Mouse (Mus musculus): Measurements from ENCODE around the gene Utrn. TPM values are rescaled to one million over a fixed set of nuclear protein-coding genes. Genes with fewer than 3 reads are reported as not detected.

Gene Utrn
- polyA plus RNA-seq, 1 experiment = 33.5 TPM

GRCm38 (mm10) chr10:12788529-12788928 lies 80.6 kb downstream of the Utrn start:
- TF ChIP-seq POLR2A (IDR thresholded peaks at IDR 0.05; ENCODE audit: borderline replicate concordance, insufficient read depth, low read length) = no peak
- no peak for TF ChIP-seq CTCF (IDR thresholded peaks at IDR 0.05; ENCODE audit: borderline replicate concordance, insufficient read depth, low read depth, low read length)
- no peak for DNase-seq
- no peaks in the 10 kb centered on the region for H3K27me3 ChIP-seq (ENCODE audit: control insufficient read depth, insufficient read depth, low read length)
- 93% methylated on average over 1 of the region's 1 CpGs for WGBS
- H3K4me1 ChIP-seq (ENCODE audit: control insufficient read depth, insufficient read depth, low read length) = no peaks in the 10 kb centered on the region
- H3K4me3 ChIP-seq (replicated peaks; ENCODE audit: insufficient read depth, low read depth, low read length) = no peak overlapping the region
- no peak overlapping the region for H3K27ac ChIP-seq (ENCODE audit: insufficient read depth, low read length)

DNA sequence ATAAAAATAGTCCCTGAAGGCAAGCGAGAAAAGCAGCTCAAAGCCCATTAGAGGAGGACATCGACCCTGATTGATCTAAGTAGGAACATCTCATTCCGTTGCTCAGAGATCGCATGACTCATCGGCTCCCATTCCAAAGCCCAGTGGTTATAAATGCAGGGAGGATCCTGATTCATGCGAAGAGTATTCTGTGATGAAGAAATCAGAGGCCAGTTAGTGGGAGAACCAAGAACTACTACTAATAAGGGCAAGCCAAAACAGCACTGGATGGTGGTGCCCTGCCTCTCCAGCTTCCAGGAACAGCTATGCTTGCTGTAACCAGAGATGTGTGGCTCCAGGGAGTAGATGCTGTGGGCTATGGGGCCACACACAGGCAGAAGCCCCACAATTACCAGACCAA lies 81.2 kb downstream of the Utrn start:
- no peaks in the 10 kb centered on the region for H3K4me1 ChIP-seq (ENCODE audit: control insufficient read depth, insufficient read depth, low read length)
- H3K27ac ChIP-seq (ENCODE audit: insufficient read depth, low read length) = no peak overlapping the region
- WGBS = 89% methylated on average over 6 of the region's 6 CpGs
- DNase-seq = no peak
- no peaks in the 10 kb centered on the region for H3K27me3 ChIP-seq (ENCODE audit: control insufficient read depth, insufficient read depth, low read length)
- TF ChIP-seq POLR2A (IDR thresholded peaks at IDR 0.05; ENCODE audit: borderline replicate concordance, insufficient read depth, low read length) (no peak), CTCF (IDR thresholded peaks at IDR 0.05; ENCODE audit: borderline replicate concordance, insufficient read depth, low read depth, low read length) (no peak)
- H3K4me3 ChIP-seq (replicated peaks; ENCODE audit: insufficient read depth, low read depth, low read length) = no peak overlapping the region

DNA sequence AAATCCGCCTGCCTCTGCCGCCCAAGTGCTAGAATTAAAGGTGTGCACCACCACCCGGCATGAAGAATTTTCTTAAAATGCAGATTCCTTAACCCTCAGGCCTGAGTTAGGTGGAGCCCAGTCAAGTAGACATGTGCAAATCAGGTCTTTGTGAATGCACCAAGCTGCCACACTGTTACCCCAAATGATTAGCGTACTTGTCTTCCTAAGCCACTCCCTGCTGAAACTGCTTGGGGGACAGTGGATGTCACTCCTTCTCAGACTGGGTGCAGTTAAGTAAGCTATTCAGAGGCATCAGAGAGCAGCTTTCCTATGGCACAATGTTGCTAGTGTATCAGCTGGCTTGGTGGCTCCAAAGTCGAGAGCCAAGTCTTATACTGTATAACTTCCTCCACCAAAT lies 83.9 kb downstream of the Utrn start:
- H3K4me3 ChIP-seq (replicated peaks; ENCODE audit: insufficient read depth, low read depth, low read length) = no peak overlapping the region

GRCm38 (mm10) chr10:12781381-12781907 lies 87.7 kb downstream of the Utrn start:
- WGBS = 82% methylated on average over 4 of the region's 4 CpGs
- TF ChIP-seq CTCF (IDR thresholded peaks at IDR 0.05; ENCODE audit: borderline replicate concordance, insufficient read depth, low read depth, low read length) (no peak), POLR2A (IDR thresholded peaks at IDR 0.05; ENCODE audit: borderline replicate concordance, insufficient read depth, low read length) (no peak)
- Histone ChIP-seq H3K27me3 (ENCODE audit: control insufficient read depth, insufficient read depth, low read length) (no peaks in the 10 kb centered on the region; the same call in 1 of the 2 replicates), H3K27ac (ENCODE audit: insufficient read depth, low read length) (no peak overlapping the region), H3K4me3 (replicated peaks; ENCODE audit: insufficient read depth, low read depth, low read length) (no peak overlapping the region), H3K4me1 (ENCODE audit: control insufficient read depth, insufficient read depth, low read length) (no peaks in the 10 kb centered on the region)
- no peak for DNase-seq

More for the DNA sequence above, 83.9 kb downstream of the Utrn start:
- 94% methylated on average over 5 of the region's 5 CpGs for WGBS
- no peaks in the 10 kb centered on the region; the same call in 1 of the 2 replicates for H3K27me3 ChIP-seq (ENCODE audit: control insufficient read depth, insufficient read depth, low read length)
- no peaks in the 10 kb centered on the region for H3K4me1 ChIP-seq (ENCODE audit: control insufficient read depth, insufficient read depth, low read length)
- no peak overlapping the region for H3K27ac ChIP-seq (ENCODE audit: insufficient read depth, low read length)
- TF ChIP-seq CTCF (IDR thresholded peaks at IDR 0.05; ENCODE audit: borderline replicate concordance, insufficient read depth, low read depth, low read length) = no peak
- TF ChIP-seq POLR2A (IDR thresholded peaks at IDR 0.05; ENCODE audit: borderline replicate concordance, insufficient read depth, low read length) = no peak
- no peak for DNase-seq

- no peak for TF ChIP-seq POLR2A (IDR thresholded peaks at IDR 0.05; ENCODE audit: borderline replicate concordance, insufficient read depth, low read length)
- TF ChIP-seq CTCF (IDR thresholded peaks at IDR 0.05; ENCODE audit: borderline replicate concordance, insufficient read depth, low read depth, low read length) = no peak
- Histone ChIP-seq H3K4me3 (replicated peaks; ENCODE audit: insufficient read depth, low read depth, low read length) (no peak overlapping the region), H3K27ac (ENCODE audit: insufficient read depth, low read length) (no peak overlapping the region), H3K27me3 (ENCODE audit: control insufficient read depth, insufficient read depth, low read length) (no peaks in the 10 kb centered on the region), H3K4me1 (ENCODE audit: control insufficient read depth, insufficient read depth, low read length) (no peaks in the 10 kb centered on the region)
- WGBS = 55% methylated on average over 6 of the region's 6 CpGs
- no peak for DNase-seq
These were observed 96.0 kb downstream of the Utrn start for GRCm38 (mm10) chr10:12773178-12773577.

GRCm38 (mm10) chr10:12771511-12771910 lies 97.7 kb downstream of the Utrn start:
- H3K4me1 ChIP-seq (ENCODE audit: control insufficient read depth, insufficient read depth, low read length) = no peaks in the 10 kb centered on the region
- TF ChIP-seq POLR2A (IDR thresholded peaks at IDR 0.05; ENCODE audit: borderline replicate concordance, insufficient read depth, low read length) (no peak), CTCF (IDR thresholded peaks at IDR 0.05; ENCODE audit: borderline replicate concordance, insufficient read depth, low read depth, low read length) (no peak)
- H3K4me3 ChIP-seq (replicated peaks; ENCODE audit: insufficient read depth, low read depth, low read length) = no peak overlapping the region
- WGBS = 94% methylated on average over 2 of the region's 2 CpGs
- no peak for DNase-seq
- no peaks in the 10 kb centered on the region for H3K27me3 ChIP-seq (ENCODE audit: control insufficient read depth, insufficient read depth, low read length)
- H3K27ac ChIP-seq (ENCODE audit: insufficient read depth, low read length) = no peak overlapping the region

GRCm38 (mm10) chr10:12762668-12763067 lies 106.5 kb downstream of the Utrn start:
- no peak for TF ChIP-seq POLR2A (IDR thresholded peaks at IDR 0.05; ENCODE audit: borderline replicate concordance, insufficient read depth, low read length)
- no peak for TF ChIP-seq CTCF (IDR thresholded peaks at IDR 0.05; ENCODE audit: borderline replicate concordance, insufficient read depth, low read depth, low read length)
- no peak for DNase-seq
- no peaks in the 10 kb centered on the region for H3K4me1 ChIP-seq (ENCODE audit: control insufficient read depth, insufficient read depth, low read length)
- H3K27me3 ChIP-seq (ENCODE audit: control insufficient read depth, insufficient read depth, low read length) = no peaks in the 10 kb centered on the region
- no peak overlapping the region for H3K4me3 ChIP-seq (replicated peaks; ENCODE audit: insufficient read depth, low read depth, low read length)
- WGBS = 64% methylated on average over 3 of the region's 3 CpGs
- H3K27ac ChIP-seq (ENCODE audit: insufficient read depth, low read length) = no peak overlapping the region

- DNase-seq = no peak
- TF ChIP-seq POLR2A (IDR thresholded peaks at IDR 0.05; ENCODE audit: borderline replicate concordance, insufficient read depth, low read length) (no peak), CTCF (IDR thresholded peaks at IDR 0.05; ENCODE audit: borderline replicate concordance, insufficient read depth, low read depth, low read length) (no peak)
- 68% methylated on average over 6 of the region's 6 CpGs for WGBS
- Histone ChIP-seq H3K27me3 (ENCODE audit: control insufficient read depth, insufficient read depth, low read length) (no peaks in the 10 kb centered on the region), H3K4me3 (replicated peaks; ENCODE audit: insufficient read depth, low read depth, low read length) (no peak overlapping the region), H3K27ac (ENCODE audit: insufficient read depth, low read length) (no peak overlapping the region), H3K4me1 (ENCODE audit: control insufficient read depth, insufficient read depth, low read length) (peaks cover 5% of the 10 kb centered on the region; the same call in 1 of the 2 replicates)
These were observed 110.5 kb downstream of the Utrn start for GRCm38 (mm10) chr10:12758702-12758988.
